Mouse (Mus musculus) midbrain, embryonic 10.5 days (tissue): ENCODE measurements around the gene Smagp. TPM values are rescaled to one million over a fixed set of nuclear protein-coding genes. Genes with fewer than 3 reads are reported as not detected.

ENCODE experiments used
- DNase-seq: peaks from one replicate; pipeline ENCODE4 v3.0.0-alpha.2; 2017; ENCODE audit warnings: low spot score
- H3K27ac ChIP-seq: fragments of 300-500 bp; sonication (generic); replicated peaks from 2 replicates; pipeline ENCODE4 v1.5.1; 2016; ENCODE audit warnings: mild to moderate bottlenecking
- H3K27me3 ChIP-seq: fragments of 300-500 bp; sonication (generic); 2 replicates; pipeline ENCODE4 v1.6.1; 2016; ENCODE audit warnings: low read depth, mild to moderate bottlenecking; ENCODE audit not compliant: poor library complexity, severe bottlenecking
- H3K36me3 ChIP-seq: fragments of 300-500 bp; sonication (generic); 2 replicates; pipeline ENCODE4 v1.6.1; 2016; ENCODE audit warnings: mild to moderate bottlenecking, moderate library complexity
- H3K4me1 ChIP-seq: fragments of 300-500 bp; sonication (generic); 2 replicates; pipeline ENCODE4 v1.6.1; 2016
- H3K4me3 ChIP-seq: fragments of 300-500 bp; sonication (generic); 2 replicates; pipeline ENCODE4 v1.5.1; 2016; ENCODE audit warnings: mild to moderate bottlenecking, moderate library complexity
- H3K9me3 ChIP-seq: fragments of 300-500 bp; sonication (generic); replicated peaks from 2 replicates; pipeline ENCODE4 v1.6.1; 2016; ENCODE audit warnings: mild to moderate bottlenecking
- WGBS: fragments of 180-500 bp; shearing (Covaris S2); methylation state at CpG from one replicate; pipeline ENCODE4 v1.1.7; 2016; 5-methylcytosine and 5-hydroxymethylcytosine counted together
- polyA plus RNA-seq: library from polyadenylated mRNA; unstranded; fragments of >200 nt; fragmentation: Nextera tagmentation; extraction: Ambion mirVana; gene quantifications from 2 replicates; pipeline ENCODE4 v1.2.1, GENCODE M21; 2016

Gene Smagp
- polyA plus RNA-seq, 1 experiment from 2014 or later = 4.7 TPM

- no peak for DNase-seq
- no peaks in the 10 kb centered on the region for H3K36me3 ChIP-seq
- H3K9me3 ChIP-seq = no peaks in the 10 kb centered on the region
- H3K4me1 ChIP-seq = peaks cover 14% of the 10 kb centered on the region
- 86% methylated on average over 10 of the region's 10 CpGs for WGBS
- H3K4me3 ChIP-seq = no peak overlapping the region
- H3K27ac ChIP-seq = 0 out of 2 replicates have a peak overlapping the region, but pooled peaks have one; percentile 42
- no peaks in the 10 kb centered on the region for H3K27me3 ChIP-seq
Observed at GRCm38 (mm10) chr15:100674566-100674965, 37.8 kb upstream of the Smagp start.

- no peaks in the 10 kb centered on the region; the same call in 1 of the 2 replicates for H3K9me3 ChIP-seq
- no peak overlapping the region for H3K4me3 ChIP-seq
- peak overlapping the region; percentile 42 for H3K27ac ChIP-seq
- H3K36me3 ChIP-seq = no peaks in the 10 kb centered on the region
- no peaks in the 10 kb centered on the region for H3K27me3 ChIP-seq
- DNase-seq = no peak
- H3K4me1 ChIP-seq = peaks cover 14% of the 10 kb centered on the region
- WGBS = 36% methylated on average over 12 of the region's 12 CpGs
Observed at GRCm38 (mm10) chr15:100673585-100674391, 37.0 kb upstream of the Smagp start.

GRCm38 (mm10) chr15:100670833-100671232 is 34.1 kb upstream of the Smagp start:
- DNase-seq = no peak

GRCm38 (mm10) chr15:100670004-100670403 is 33.3 kb upstream of the Smagp start:
- H3K27ac ChIP-seq = no peak overlapping the region
- H3K4me3 ChIP-seq = no peak overlapping the region
- DNase-seq = no peak
- no peaks in the 10 kb centered on the region for H3K27me3 ChIP-seq
- no peaks in the 10 kb centered on the region for H3K36me3 ChIP-seq
- peaks cover 25% of the 10 kb centered on the region for H3K4me1 ChIP-seq
- WGBS = 80% methylated on average over 8 of the region's 8 CpGs
- no peaks in the 10 kb centered on the region; the same call in 1 of the 2 replicates for H3K9me3 ChIP-seq

More at GRCm38 (mm10) chr15:100670833-100671232, 34.1 kb upstream of the Smagp start:
- Histone ChIP-seq H3K4me3 (no peak overlapping the region), H3K27ac (no peak overlapping the region), H3K36me3 (no peaks in the 10 kb centered on the region), H3K27me3 (no peaks in the 10 kb centered on the region), H3K9me3 (no peaks in the 10 kb centered on the region; the same call in 1 of the 2 replicates), H3K4me1 (peaks cover 25% of the 10 kb centered on the region)
- WGBS = 83% methylated on average over 5 of the region's 5 CpGs

GRCm38 (mm10) chr15:100669337-100669736 is 32.6 kb upstream of the Smagp start, which contains the start of gene Bin2:
Bin2 (minus strand) TSS chr15:100669553.
- no peaks in the 10 kb centered on the region for H3K27me3 ChIP-seq
- no peak within 1 kb of the TSS for H3K4me3 ChIP-seq
- no peaks in the 10 kb centered on the region for H3K36me3 ChIP-seq
- no peaks in the 10 kb centered on the region; the same call in 1 of the 2 replicates for H3K9me3 ChIP-seq
- peaks cover 23% of the 10 kb centered on the region for H3K4me1 ChIP-seq
- no peak within 1 kb of the TSS for H3K27ac ChIP-seq
- WGBS = 92% methylated on average over 20 of the region's 20 CpGs
- no peak for DNase-seq

- H3K4me3 ChIP-seq = no peak overlapping the region
- no peak for DNase-seq
- H3K27me3 ChIP-seq = no peaks in the 10 kb centered on the region
- peaks cover 11% of the 10 kb centered on the region for H3K4me1 ChIP-seq
- WGBS = 91% methylated on average over 5 of the region's 5 CpGs
- H3K36me3 ChIP-seq = no peaks in the 10 kb centered on the region
- no peaks in the 10 kb centered on the region; the same call in 1 of the 2 replicates for H3K9me3 ChIP-seq
- H3K27ac ChIP-seq = no peak overlapping the region
Observed at GRCm38 (mm10) chr15:100667871-100668545, 31.3 kb upstream of the Smagp start.

- Histone ChIP-seq H3K27ac (no peak overlapping the region), H3K4me3 (no peak overlapping the region)
- no peak for DNase-seq
Observed at GRCm38 (mm10) chr15:100667420-100667819, 30.7 kb upstream of the Smagp start.

GRCm38 (mm10) chr15:100666851-100667250 is 30.1 kb upstream of the Smagp start:
- 40% methylated on average over 12 of the region's 12 CpGs for WGBS
- Histone ChIP-seq H3K4me1 (peaks cover 11% of the 10 kb centered on the region), H3K27me3 (no peaks in the 10 kb centered on the region), H3K27ac (no peak overlapping the region), H3K9me3 (no peaks in the 10 kb centered on the region; the same call in 1 of the 2 replicates), H3K36me3 (no peaks in the 10 kb centered on the region), H3K4me3 (no peak overlapping the region)
- DNase-seq = no peak

More at GRCm38 (mm10) chr15:100667420-100667819, 30.7 kb upstream of the Smagp start:
- WGBS = 65% methylated on average over 6 of the region's 6 CpGs
- no peaks in the 10 kb centered on the region; the same call in 1 of the 2 replicates for H3K9me3 ChIP-seq
- no peaks in the 10 kb centered on the region for H3K27me3 ChIP-seq
- no peaks in the 10 kb centered on the region for H3K36me3 ChIP-seq
- H3K4me1 ChIP-seq = peaks cover 11% of the 10 kb centered on the region

GRCm38 (mm10) chr15:100666219-100666696 is 29.5 kb upstream of the Smagp start:
- no peak overlapping the region for H3K4me3 ChIP-seq
- H3K27ac ChIP-seq = no peak overlapping the region

GRCm38 (mm10) chr15:100665411-100666218 is 28.9 kb upstream of the Smagp start:
- DNase-seq = no peak
- no peaks in the 10 kb centered on the region for H3K27me3 ChIP-seq
- no peaks in the 10 kb centered on the region for H3K36me3 ChIP-seq
- H3K27ac ChIP-seq = no peak overlapping the region
- no peaks in the 10 kb centered on the region; the same call in 1 of the 2 replicates for H3K9me3 ChIP-seq
- WGBS = 45% methylated on average over 9 of the region's 9 CpGs
- peaks cover 11% of the 10 kb centered on the region for H3K4me1 ChIP-seq
- no peak overlapping the region for H3K4me3 ChIP-seq

More at GRCm38 (mm10) chr15:100666219-100666696, 29.5 kb upstream of the Smagp start:
- H3K4me1 ChIP-seq = peaks cover 11% of the 10 kb centered on the region
- no peaks in the 10 kb centered on the region; the same call in 1 of the 2 replicates for H3K9me3 ChIP-seq
- no peaks in the 10 kb centered on the region for H3K36me3 ChIP-seq
- no peaks in the 10 kb centered on the region for H3K27me3 ChIP-seq
- no peak for DNase-seq
- WGBS = 15% methylated on average over 7 of the region's 7 CpGs

- Histone ChIP-seq H3K4me1 (peaks cover 11% of the 10 kb centered on the region), H3K27ac (no peak overlapping the region), H3K36me3 (no peaks in the 10 kb centered on the region), H3K4me3 (no peak overlapping the region), H3K9me3 (no peaks in the 10 kb centered on the region; the same call in 1 of the 2 replicates), H3K27me3 (no peaks in the 10 kb centered on the region)
- WGBS = 84% methylated on average over 9 of the region's 9 CpGs
- DNase-seq = no peak
Observed at GRCm38 (mm10) chr15:100664813-100665274, 28.1 kb upstream of the Smagp start.

GRCm38 (mm10) chr15:100660805-100661204 is 24.1 kb upstream of the Smagp start:
- WGBS = 90% methylated on average over 5 of the region's 5 CpGs
- Histone ChIP-seq H3K27me3 (no peaks in the 10 kb centered on the region), H3K27ac (no peak overlapping the region), H3K9me3 (no peaks in the 10 kb centered on the region), H3K4me1 (no peaks in the 10 kb centered on the region; the same call in 1 of the 2 replicates), H3K36me3 (no peaks in the 10 kb centered on the region), H3K4me3 (no peak overlapping the region)
- DNase-seq = no peak
